Mouse (Mus musculus) liver, embryonic 14.5 days (tissue): ENCODE measurements around the gene Bcl2l10.

Experiments used
- CTCF ChIP-seq: IDR thresholded peaks from 2 replicates; pipeline ENCODE4 v1.5.1; 2016; ENCODE audit warnings: antibody characterized with exemption, low read depth, control low read depth
- EP300 ChIP-seq: IDR thresholded peaks from 2 replicates; pipeline ENCODE4 v1.6.1; 2016; ENCODE audit warnings: antibody characterized with exemption, low read depth

DNA sequence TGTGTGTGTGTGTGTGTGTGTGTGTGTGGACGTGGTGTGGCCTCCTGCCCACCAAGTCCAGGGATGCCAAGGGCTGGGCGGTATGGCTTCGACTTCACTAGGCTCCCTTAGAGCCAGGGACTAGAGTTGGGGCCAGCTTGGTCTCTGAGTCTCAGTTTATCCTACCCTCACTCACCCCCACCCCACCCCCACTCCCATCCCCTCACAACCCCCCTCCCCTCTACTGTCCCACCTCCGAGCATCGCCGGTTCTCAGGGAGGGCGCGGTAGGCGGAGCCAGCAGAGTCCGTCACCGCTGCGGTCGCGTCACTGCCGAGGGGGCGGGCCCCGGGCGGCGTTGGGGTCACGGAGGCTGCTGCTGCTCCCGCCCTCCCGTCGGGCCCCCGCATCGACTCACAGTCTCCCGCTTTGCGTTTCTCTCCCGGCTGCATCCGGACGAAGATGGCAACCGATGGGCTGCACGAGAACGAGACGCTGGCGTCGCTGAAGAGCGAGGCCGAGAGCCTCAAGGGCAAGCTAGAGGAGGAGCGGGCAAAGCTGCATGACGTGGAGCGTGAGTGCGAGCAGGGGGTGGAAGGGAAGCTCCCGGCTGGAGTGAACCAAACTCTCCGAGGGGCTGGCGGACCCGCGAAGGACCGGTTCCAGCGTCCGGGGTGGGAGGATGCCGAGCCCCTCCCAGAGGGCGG, 33.6 kb upstream of the Bcl2l10 start:
- TF ChIP-seq CTCF = no peak
- TF ChIP-seq EP300 = no peak
